Mouse (Mus musculus) urinary bladder, postnatal 4 days (tissue): ENCODE results near the gene Dpysl5.

Experiments used
- DNase-seq, 2 experiments: peaks; one replicate each; pipeline ENCODE4 v3.0.0; 2021 to 2022; ENCODE audit warnings: low spot score in 2 of 2

Dpysl5 gene

GRCm38 (mm10) chr5:30822689-30823088 is 111.3 kb downstream of the Dpysl5 start:
- no peak for DNase-seq

GRCm38 (mm10) chr5:30823091-30823490 is 111.7 kb downstream of the Dpysl5 start:
- no peak for DNase-seq

- DNase-seq, result no peak
These were observed 113.0 kb downstream of the Dpysl5 start for GRCm38 (mm10) chr5:30824124-30824988.

- no peak for DNase-seq
These were observed 113.8 kb downstream of the Dpysl5 start for GRCm38 (mm10) chr5:30825166-30825565.

- no peak for DNase-seq
These were observed 114.5 kb downstream of the Dpysl5 start for GRCm38 (mm10) chr5:30825821-30826220.

GRCm38 (mm10) chr5:30833416-30833815 is 122.1 kb downstream of the Dpysl5 start:
- DNase-seq, result no peak

- DNase-seq, result no peak
These were observed 128.4 kb downstream of the Dpysl5 start for GRCm38 (mm10) chr5:30839731-30840130.

- no peak for DNase-seq
These were observed 130.5 kb downstream of the Dpysl5 start for GRCm38 (mm10) chr5:30841896-30842295.
